Mouse (Mus musculus) kidney, adult 18-20 months (tissue): Measurements from ENCODE around the gene Snx29.
A peak's percentile ranks its signal among the peaks of the same experiment; 100 is the strongest.

Experiments used
- DNase-seq: peaks from one replicate; pipeline ENCODE4 v3.0.0; 2021

Gene Snx29

GRCm38 (mm10) chr16:11603667-11604422 is 281.1 kb downstream of the Snx29 start:
- peak; percentile 60 for DNase-seq

- DNase-seq: no peak
These were observed 289.9 kb downstream of the Snx29 start for GRCm38 (mm10) chr16:11612526-11613126.

- DNase-seq: no peak
These were observed 291.8 kb downstream of the Snx29 start for GRCm38 (mm10) chr16:11614401-11615014.

GRCm38 (mm10) chr16:11615633-11616032 is 292.9 kb downstream of the Snx29 start:
- DNase-seq: no peak

- DNase-seq: no peak
These were observed 297.2 kb downstream of the Snx29 start for GRCm38 (mm10) chr16:11619951-11620350.

GRCm38 (mm10) chr16:11621042-11621441 is 298.3 kb downstream of the Snx29 start:
- no peak for DNase-seq

GRCm38 (mm10) chr16:11621664-11622063 is 299.0 kb downstream of the Snx29 start:
- DNase-seq: no peak

- DNase-seq: no peak
These were observed 300.3 kb downstream of the Snx29 start for GRCm38 (mm10) chr16:11623032-11623431.

GRCm38 (mm10) chr16:11624121-11624520 is 301.4 kb downstream of the Snx29 start:
- DNase-seq: peak; percentile 37

GRCm38 (mm10) chr16:11626004-11626481 is 303.3 kb downstream of the Snx29 start:
- DNase-seq: no peak

- DNase-seq: no peak
These were observed 303.9 kb downstream of the Snx29 start for GRCm38 (mm10) chr16:11626616-11627015.

GRCm38 (mm10) chr16:11627866-11628638 is 305.3 kb downstream of the Snx29 start:
- peak; percentile 68 for DNase-seq

- no peak for DNase-seq
These were observed 307.0 kb downstream of the Snx29 start for GRCm38 (mm10) chr16:11629704-11630103.

GRCm38 (mm10) chr16:11630489-11630888 is 307.8 kb downstream of the Snx29 start:
- DNase-seq: no peak

GRCm38 (mm10) chr16:11632205-11632747 is 309.6 kb downstream of the Snx29 start:
- no peak for DNase-seq

GRCm38 (mm10) chr16:11636196-11636733 is 313.6 kb downstream of the Snx29 start:
- no peak for DNase-seq

- no peak for DNase-seq
These were observed 314.2 kb downstream of the Snx29 start for GRCm38 (mm10) chr16:11636902-11637301.

GRCm38 (mm10) chr16:11637794-11638193 is 315.1 kb downstream of the Snx29 start:
- no peak for DNase-seq

- DNase-seq: no peak
These were observed 316.0 kb downstream of the Snx29 start for GRCm38 (mm10) chr16:11638739-11639138.

GRCm38 (mm10) chr16:11639936-11640335 is 317.2 kb downstream of the Snx29 start:
- no peak for DNase-seq

GRCm38 (mm10) chr16:11643603-11644002 is 320.9 kb downstream of the Snx29 start:
- DNase-seq: no peak

- no peak for DNase-seq
These were observed 321.7 kb downstream of the Snx29 start for GRCm38 (mm10) chr16:11644399-11644798.

- DNase-seq: no peak
These were observed 323.0 kb downstream of the Snx29 start for GRCm38 (mm10) chr16:11645668-11646067.
